Mouse (Mus musculus): ENCODE results near the gene Adra2b.

Adra2b gene

GRCm38 (mm10) chr2:127369703-127370376, 6.8 kb downstream of the Adra2b start:
- no peak for TF ChIP-seq GATA4 (IDR thresholded peaks at IDR 0.05; ENCODE audit: insufficient replicate concordance, low read length)

GRCm38 (mm10) chr2:127370561-127371483, 7.8 kb downstream of the Adra2b start:
- TF ChIP-seq GATA4 (IDR thresholded peaks at IDR 0.05; ENCODE audit: insufficient replicate concordance, low read length): no peak

GRCm38 (mm10) chr2:127371484-127371861, 8.5 kb downstream of the Adra2b start:
- TF ChIP-seq GATA4 (IDR thresholded peaks at IDR 0.05; ENCODE audit: insufficient replicate concordance, low read length): no peak

- TF ChIP-seq GATA4 (IDR thresholded peaks at IDR 0.05; ENCODE audit: insufficient replicate concordance, low read length): no peak
These were observed 9.1 kb downstream of the Adra2b start for GRCm38 (mm10) chr2:127372082-127372481.

- no peak for TF ChIP-seq GATA4 (IDR thresholded peaks at IDR 0.05; ENCODE audit: insufficient replicate concordance, low read length)
These were observed 11.1 kb downstream of the Adra2b start for GRCm38 (mm10) chr2:127374131-127374530.

- no peak; the same call in 1 of the 2 replicates for TF ChIP-seq GATA4 (IDR thresholded peaks at IDR 0.05; ENCODE audit: insufficient replicate concordance, low read length)
These were observed 12.1 kb downstream of the Adra2b start for GRCm38 (mm10) chr2:127375087-127375486.

GRCm38 (mm10) chr2:127375759-127376341, 12.8 kb downstream of the Adra2b start:
- TF ChIP-seq GATA4 (IDR thresholded peaks at IDR 0.05; ENCODE audit: insufficient replicate concordance, low read length): no peak

- TF ChIP-seq GATA4 (IDR thresholded peaks at IDR 0.05; ENCODE audit: insufficient replicate concordance, low read length): no peak
These were observed 13.5 kb downstream of the Adra2b start for GRCm38 (mm10) chr2:127376423-127377051.

GRCm38 (mm10) chr2:127377942-127378610, 15.1 kb downstream of the Adra2b start:
- TF ChIP-seq GATA4 (IDR thresholded peaks at IDR 0.05; ENCODE audit: insufficient replicate concordance, low read length): no peak

- no peak for TF ChIP-seq GATA4 (IDR thresholded peaks at IDR 0.05; ENCODE audit: insufficient replicate concordance, low read length)
These were observed 15.6 kb downstream of the Adra2b start for GRCm38 (mm10) chr2:127378611-127378990.

- no peak for TF ChIP-seq GATA4 (IDR thresholded peaks at IDR 0.05; ENCODE audit: insufficient replicate concordance, low read length)
These were observed 16.2 kb downstream of the Adra2b start for GRCm38 (mm10) chr2:127379250-127379649.

GRCm38 (mm10) chr2:127383881-127384280, 20.9 kb downstream of the Adra2b start:
- TF ChIP-seq GATA4 (IDR thresholded peaks at IDR 0.05; ENCODE audit: insufficient replicate concordance, low read length): no peak

GRCm38 (mm10) chr2:127387521-127387920, 24.5 kb downstream of the Adra2b start:
- no peak for TF ChIP-seq GATA4 (IDR thresholded peaks at IDR 0.05; ENCODE audit: insufficient replicate concordance, low read length)

GRCm38 (mm10) chr2:127390352-127390751, 27.3 kb downstream of the Adra2b start:
- TF ChIP-seq GATA4 (IDR thresholded peaks at IDR 0.05; ENCODE audit: insufficient replicate concordance, low read length): no peak

- no peak for TF ChIP-seq GATA4 (IDR thresholded peaks at IDR 0.05; ENCODE audit: insufficient replicate concordance, low read length)
These were observed 27.8 kb downstream of the Adra2b start for GRCm38 (mm10) chr2:127390846-127391245.

Measured in liver, adult (tissue).